Mouse (Mus musculus) C2C12 (cell line): ENCODE measurements around the gene Iah1.

Source experiments
- CEBPB ChIP-seq: IDR thresholded peaks from one replicate; pipeline ENCODE4 v1.6.1; 2011; ENCODE audit warnings: low read depth, mild to moderate bottlenecking, control low read depth, moderate library complexity
- CTCF ChIP-seq: IDR thresholded peaks from one replicate; pipeline ENCODE4 v1.5.1; 2011; ENCODE audit not compliant: control insufficient read depth, insufficient read depth, insufficient read length
- FOSL1 ChIP-seq: IDR thresholded peaks from one replicate; pipeline ENCODE4 v1.8.0; 2011; ENCODE audit warnings: mild to moderate bottlenecking, low read length; ENCODE audit not compliant: poor library complexity, insufficient read depth, severe bottlenecking
- MAX ChIP-seq: IDR thresholded peaks from one replicate; pipeline ENCODE4 v1.6.1; 2011; ENCODE audit warnings: mild to moderate bottlenecking, control low read depth
- MYOD1 ChIP-seq: IDR thresholded peaks from one replicate; pipeline ENCODE4 v1.6.1; 2011; ENCODE audit warnings: low read depth; ENCODE audit not compliant: control insufficient read depth, insufficient read length
- MYOG ChIP-seq: IDR thresholded peaks from one replicate; pipeline ENCODE4 v1.6.1; 2011; ENCODE audit not compliant: control insufficient read depth, insufficient read length; ENCODE audit errors: extremely low read depth
- USF1 ChIP-seq: IDR thresholded peaks from one replicate; pipeline ENCODE4 v1.6.1; 2011; ENCODE audit warnings: low read depth, mild to moderate bottlenecking, control low read depth, moderate library complexity

DNA sequence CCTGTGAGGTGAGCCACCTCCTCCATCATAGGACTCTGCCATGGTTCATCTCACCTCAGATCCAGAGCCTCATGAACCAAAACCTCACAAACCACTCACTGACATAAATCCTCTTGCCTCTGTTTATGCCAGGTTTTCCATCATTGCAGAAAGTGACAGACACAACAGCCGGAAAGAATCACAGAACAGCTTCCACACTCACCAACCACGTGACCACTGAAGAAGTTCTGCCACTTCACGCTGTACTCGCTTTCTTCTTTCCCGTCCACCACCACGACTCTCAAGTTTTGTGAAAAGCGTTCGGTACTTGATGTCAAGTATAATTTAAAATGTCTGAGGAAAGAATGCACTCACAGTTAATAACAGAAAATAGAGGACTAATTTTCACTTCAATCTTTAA is 37.5 kb downstream of the Iah1 start:
- TF ChIP-seq CEBPB (no peak), CTCF (no peak), MAX (no peak), MYOD1 (no peak), USF1 (no peak), FOSL1 (no peak), MYOG (no peak)
